Mouse (Mus musculus) neural tube, embryonic 12.5 days (tissue): ENCODE measurements at regions not wholly inside any gene's neighbourhood (a gene's known extent, or its start where the extent isn't known, plus 50 kb on each side); places are given as distances from the start of the nearest gene placed in this dataset.

Experiments
- ATAC-seq: fragments of 200-750 bp; cut with Nextera tagmentation; 2 replicates; pipeline ENCODE4 v1.8.0; 2017; ENCODE audit warnings: low read depth, mild to moderate bottlenecking, moderate TSS enrichment, moderate library complexity; ENCODE audit not compliant: low FRiP score
- H3K27ac ChIP-seq: fragments of 300-500 bp; sonication (generic); 2 replicates; pipeline ENCODE4 v1.5.1; 2016
- H3K27me3 ChIP-seq: fragments of 300-500 bp; sonication (generic); replicated peaks from 2 replicates; pipeline ENCODE4 v1.6.1; 2016; ENCODE audit warnings: mild to moderate bottlenecking
- H3K36me3 ChIP-seq: fragments of 300-500 bp; sonication (generic); 2 replicates; pipeline ENCODE4 v1.6.1; 2016; ENCODE audit warnings: mild to moderate bottlenecking
- H3K4me1 ChIP-seq: fragments of 300-500 bp; sonication (generic); 2 replicates; pipeline ENCODE4 v1.6.1; 2016
- H3K4me2 ChIP-seq: fragments of 300-500 bp; sonication (generic); replicated peaks from 2 replicates; pipeline ENCODE4 v1.6.1; 2016; ENCODE audit warnings: mild to moderate bottlenecking
- H3K4me3 ChIP-seq: fragments of 300-500 bp; sonication (generic); 2 replicates; pipeline ENCODE4 v1.5.1; 2016
- H3K9ac ChIP-seq: fragments of 300-500 bp; sonication (generic); 2 replicates; pipeline ENCODE4 v1.6.1; 2016; ENCODE audit warnings: mild to moderate bottlenecking
- H3K9me3 ChIP-seq: fragments of 300-500 bp; sonication (generic); 2 replicates; pipeline ENCODE4 v1.6.1; 2016; ENCODE audit warnings: mild to moderate bottlenecking
- WGBS: fragments of 180-500 bp; shearing (Covaris S2); methylation state at CpG from one replicate; pipeline ENCODE4 v1.1.7; 2016; 5-methylcytosine and 5-hydroxymethylcytosine counted together

GRCm38 (mm10) chr2:39299798-39300382 is 73.6 kb upstream of the Ppp6c start:
- no peak overlapping the region for H3K27ac ChIP-seq
- ATAC-seq = no peak
- no peaks in the 10 kb centered on the region for H3K36me3 ChIP-seq
- WGBS = 89% methylated on average over 2 of the region's 2 CpGs
- H3K4me2 ChIP-seq = no peak overlapping the region
- no peaks in the 10 kb centered on the region for H3K4me1 ChIP-seq
- no peak overlapping the region for H3K9ac ChIP-seq
- no peaks in the 10 kb centered on the region for H3K27me3 ChIP-seq
- no peaks in the 10 kb centered on the region for H3K9me3 ChIP-seq
- H3K4me3 ChIP-seq = no peak overlapping the region

DNA sequence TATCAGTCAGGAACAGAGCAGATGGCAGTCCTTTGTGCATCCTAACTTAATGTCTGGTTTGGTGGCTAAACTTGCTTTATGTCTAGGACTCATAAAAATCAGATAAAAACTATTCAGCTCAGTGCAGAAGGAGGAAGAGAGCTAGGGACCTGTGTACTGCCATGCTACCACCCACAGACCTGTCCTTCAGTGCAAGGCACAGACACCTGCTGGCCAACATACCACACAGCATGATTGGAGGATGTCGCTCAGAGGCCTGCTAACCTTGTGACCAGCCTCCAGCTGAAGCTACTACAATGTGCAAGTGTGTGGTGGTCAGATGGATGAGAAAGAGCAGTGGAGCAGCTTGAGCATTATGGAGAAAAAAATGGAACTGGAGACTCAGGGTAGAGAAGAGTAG is 73.0 kb upstream of the Ppp6c start:
- ATAC-seq = no peak
- Histone ChIP-seq H3K36me3 (no peaks in the 10 kb centered on the region), H3K27me3 (no peaks in the 10 kb centered on the region), H3K27ac (no peak overlapping the region), H3K4me2 (no peak overlapping the region), H3K4me1 (no peaks in the 10 kb centered on the region), H3K4me3 (no peak overlapping the region), H3K9me3 (no peaks in the 10 kb centered on the region), H3K9ac (no peak overlapping the region)
- 71% methylated on average over 1 of the region's 1 CpGs for WGBS

- WGBS = 86% methylated on average over 1 of the region's 1 CpGs
- Histone ChIP-seq H3K9me3 (no peaks in the 10 kb centered on the region), H3K4me1 (no peaks in the 10 kb centered on the region), H3K4me3 (no peak overlapping the region), H3K9ac (no peak overlapping the region), H3K27me3 (no peaks in the 10 kb centered on the region), H3K36me3 (no peaks in the 10 kb centered on the region), H3K4me2 (no peak overlapping the region), H3K27ac (no peak overlapping the region)
- ATAC-seq = no peak
These were observed 69.2 kb upstream of the Ppp6c start for GRCm38 (mm10) chr2:39295435-39295834.

GRCm38 (mm10) chr2:39278218-39278617 is 52.0 kb upstream of the Ppp6c start:
- Histone ChIP-seq H3K4me2 (no peak overlapping the region), H3K27ac (no peak overlapping the region), H3K27me3 (no peaks in the 10 kb centered on the region), H3K9me3 (no peaks in the 10 kb centered on the region), H3K4me3 (no peak overlapping the region), H3K9ac (no peak overlapping the region), H3K36me3 (no peaks in the 10 kb centered on the region), H3K4me1 (no peaks in the 10 kb centered on the region)
- WGBS = 61% methylated on average over 1 of the region's 1 CpGs
- no peak for ATAC-seq
